Mouse (Mus musculus) heart, postnatal 14 days (tissue): ENCODE measurements around the gene Abcd3. TPM values are rescaled to one million over a fixed set of nuclear protein-coding genes. Genes with fewer than 3 reads are reported as not detected.

Experiments used
- DNase-seq, 2 experiments: peaks; one replicate each; pipeline ENCODE4 v3.0.0; 2021 to 2022
- intact Hi-C: fragments of 180-260 bp; cut with DNase I; formaldehyde crosslinking; loops from one replicate; pipeline ENCODE4 v1.15.1; 2025
- total RNA-seq, 2 experiments: library from RNA; stranded (reverse); gene quantifications; 2 replicates each; pipeline ENCODE4 v1.2.3; 2021

Gene Abcd3
- total RNA-seq, 2 experiments from 2014 or later, result 85.8 to 89.9 TPM

DNA sequence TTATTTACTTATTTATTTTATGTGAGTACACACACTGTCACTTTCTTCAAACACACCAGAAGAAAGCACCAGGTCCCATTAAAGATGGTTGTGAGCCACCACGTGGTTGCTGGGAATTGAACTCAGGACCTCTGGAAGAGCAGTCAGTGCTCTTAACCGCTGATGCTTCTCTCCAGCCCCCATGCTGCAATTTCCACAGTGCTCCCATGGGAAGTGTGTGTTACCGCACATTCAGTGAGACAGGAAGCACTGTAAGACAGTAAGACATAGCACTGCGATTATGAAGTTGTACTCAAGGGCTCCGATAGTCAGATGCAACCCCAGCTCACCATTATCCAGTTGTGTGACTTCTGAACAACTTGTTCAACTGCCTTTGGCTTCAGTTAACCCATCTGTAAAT lies 98.6 kb downstream of the Abcd3 start:
- DNase-seq, result no peak
- intact Hi-C loops, result no loop called here

DNA sequence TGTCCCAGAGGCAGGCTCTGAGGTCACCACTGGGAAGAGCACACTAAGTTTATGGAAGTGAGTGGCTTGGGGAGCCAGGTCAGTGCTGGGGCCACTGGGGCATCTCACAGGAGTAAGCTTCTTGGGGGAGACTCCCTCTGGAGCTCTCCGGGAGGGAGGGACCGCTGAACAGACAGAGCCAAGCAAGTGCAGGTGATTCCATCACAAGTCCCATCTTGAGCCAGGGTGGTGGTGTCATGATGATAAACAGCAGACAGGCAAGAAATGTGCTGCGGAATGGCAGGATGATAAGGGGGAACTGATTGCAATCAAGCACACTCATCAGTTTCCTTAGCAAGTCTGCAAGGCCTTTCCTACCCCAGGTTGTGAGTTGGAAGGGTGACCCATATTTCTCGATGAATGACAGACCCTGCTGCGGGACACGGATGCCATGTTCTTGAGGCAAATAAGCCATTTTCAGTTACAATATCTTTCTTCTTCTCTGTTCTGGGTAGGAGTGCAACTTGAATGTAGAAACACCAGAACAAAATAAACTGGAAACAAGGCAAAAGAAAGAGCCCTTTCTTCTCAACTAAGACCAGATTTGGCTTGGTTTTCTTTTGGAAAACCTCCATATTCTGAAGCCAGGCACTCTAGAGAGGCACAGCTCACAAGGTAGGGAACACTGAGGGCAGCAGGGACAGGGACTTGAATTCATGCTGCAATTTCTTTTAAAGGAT lies 99.2 kb downstream of the Abcd3 start:
- DNase-seq, result no peak
- intact Hi-C loops, result no loop called here

DNA sequence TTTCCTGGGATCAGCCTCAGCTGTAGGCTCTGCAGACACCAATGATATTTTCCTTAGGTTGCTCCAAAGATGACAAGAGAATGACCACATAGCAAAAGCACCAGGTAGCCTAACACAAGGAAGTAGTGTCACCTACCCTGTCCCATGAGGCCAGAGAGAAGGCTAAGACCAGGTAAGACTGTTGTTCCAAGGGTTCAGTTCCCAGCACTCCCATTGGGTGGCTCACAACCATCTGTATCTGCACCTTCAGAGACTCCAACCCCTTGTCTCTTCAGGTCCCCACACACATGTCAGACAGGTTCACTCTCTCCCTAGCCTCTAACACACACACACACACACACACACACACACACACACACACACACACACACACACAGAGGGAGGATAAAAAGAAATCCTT lies 99.8 kb downstream of the Abcd3 start:
- DNase-seq, result no peak
- intact Hi-C loops, result no loop called here

DNA sequence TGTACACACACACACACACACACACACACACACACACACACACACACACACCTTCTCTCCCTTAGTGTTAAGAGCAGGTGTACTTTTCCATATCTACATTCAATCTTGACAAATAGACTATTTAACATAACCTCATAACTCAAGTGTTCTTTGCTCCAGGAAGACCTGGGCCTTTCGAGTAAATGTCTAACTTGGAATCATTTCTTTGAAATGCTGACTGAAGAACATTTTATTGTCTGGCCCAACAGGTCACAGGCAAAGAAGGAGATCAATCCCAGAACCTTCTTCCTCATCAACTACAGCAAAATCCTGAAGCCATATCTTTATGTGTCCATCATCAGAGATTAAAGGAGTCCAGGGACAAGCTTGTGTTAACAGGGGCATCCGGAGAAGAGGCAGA lies 100.6 kb downstream of the Abcd3 start:
- no peak for DNase-seq

DNA sequence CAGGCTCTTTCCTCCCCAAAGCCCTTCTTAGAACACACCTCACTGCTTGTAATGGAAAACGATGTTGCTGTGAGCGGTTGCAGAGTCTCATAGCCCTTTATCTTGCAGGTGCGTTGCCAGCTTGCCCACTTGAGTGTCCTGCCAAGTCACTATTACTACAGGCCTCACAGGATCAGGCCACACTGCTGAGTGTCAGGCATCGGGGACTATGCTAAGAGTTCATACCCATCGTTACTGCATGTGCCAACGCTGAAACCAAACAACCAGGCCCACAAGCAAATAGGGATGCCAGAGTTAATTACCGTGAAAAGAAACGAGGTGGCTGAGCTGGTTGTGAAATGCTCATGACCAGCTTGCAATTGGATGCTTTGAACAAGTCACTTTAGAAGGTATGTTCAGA lies 101.3 kb downstream of the Abcd3 start:
- DNase-seq, result no peak
- intact Hi-C loops, result no loop called here

More for the DNA sequence above, 100.6 kb downstream of the Abcd3 start:
- intact Hi-C loops, result no loop called here

DNA sequence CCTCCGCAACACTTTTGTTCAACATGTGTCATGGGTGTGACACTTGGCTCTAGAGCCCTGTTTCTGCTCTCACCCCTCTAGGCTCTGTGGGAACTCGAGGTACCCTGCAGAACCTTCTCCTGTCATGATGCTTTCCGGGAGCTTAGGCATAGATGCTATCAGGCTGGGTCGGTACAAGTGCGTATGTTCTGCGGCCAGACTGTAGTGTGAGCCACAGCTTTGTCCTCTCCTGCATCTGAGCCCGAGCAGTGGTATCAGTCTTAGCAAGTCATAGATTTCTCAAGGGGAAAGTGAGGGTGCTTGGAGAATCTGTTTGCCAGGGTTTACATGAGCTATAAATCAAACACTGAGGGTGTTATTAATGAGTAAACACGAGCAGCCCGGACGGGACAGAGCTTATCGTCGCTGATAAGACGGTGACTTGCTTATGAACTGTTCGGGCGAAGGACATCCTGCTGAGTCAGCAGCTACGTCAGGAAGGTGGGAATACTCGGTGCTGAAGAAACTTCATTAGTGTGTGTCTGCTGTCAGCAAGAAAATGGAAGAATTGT lies 101.9 kb downstream of the Abcd3 start:
- no peak for DNase-seq
- intact Hi-C loops, result no loop called here

DNA sequence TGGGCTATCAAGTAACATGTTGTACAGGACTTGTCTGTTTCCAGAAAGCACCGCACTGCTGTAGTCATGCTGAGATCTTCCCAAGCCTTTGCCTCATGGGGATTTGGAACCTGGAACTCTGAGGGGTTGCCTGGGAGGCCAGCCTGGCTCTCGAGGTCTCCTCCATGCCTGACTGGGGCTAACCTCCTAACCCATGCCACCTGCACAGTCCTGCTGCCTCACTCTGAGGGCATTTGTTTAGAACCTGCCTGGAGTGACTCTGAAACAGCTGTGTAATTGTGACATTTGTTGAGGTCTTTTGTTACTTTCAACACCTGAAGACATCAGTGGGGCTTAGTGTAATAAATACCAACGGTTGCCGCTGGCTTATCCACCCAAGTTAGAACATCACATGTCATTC lies 102.9 kb downstream of the Abcd3 start:
- intact Hi-C loops, result no loop called here
- no peak for DNase-seq

DNA sequence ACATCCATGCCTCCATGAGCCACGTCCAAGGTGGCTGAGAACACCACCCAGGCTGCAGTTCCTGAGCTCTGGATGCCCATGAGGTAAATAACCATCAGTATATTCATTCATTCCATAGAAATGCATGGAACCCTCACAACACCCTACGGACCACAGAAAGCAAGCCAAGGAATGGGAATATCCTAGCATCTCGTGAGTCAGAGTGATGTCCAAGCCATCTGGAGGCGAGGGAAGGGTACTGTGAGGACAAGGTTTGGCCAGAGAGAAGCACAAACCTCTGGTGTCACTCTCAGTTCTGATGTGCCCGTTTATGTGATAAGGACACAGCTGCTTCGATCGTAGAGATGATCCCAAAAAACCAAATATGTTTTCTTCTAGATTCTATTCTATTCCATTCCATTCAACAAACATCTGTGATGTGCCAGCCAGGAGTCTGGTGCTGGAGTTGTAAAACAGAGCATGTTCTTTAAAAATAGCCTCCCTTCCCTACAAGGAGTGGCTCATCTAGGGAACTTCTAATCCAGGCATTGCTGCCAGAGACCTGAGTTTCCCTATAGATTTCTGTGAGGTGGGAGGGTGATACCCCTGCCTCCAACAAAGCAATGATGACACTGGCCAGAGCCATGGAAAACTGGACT lies 104.1 kb downstream of the Abcd3 start:
- intact Hi-C loops, result no loop called here
- DNase-seq, result no peak

Other genes starting within 250 kb of the Abcd3 start
- not detected for gene 4930432M17Rik, start 144.5 kb downstream of the Abcd3 start, total RNA-seq
- gene F3, start 91.8 kb downstream of the Abcd3 start, total RNA-seq, result 10 to 100 TPM; 16.8 to 19.5 TPM
- gene Arhgap29, start 137.2 kb upstream of the Abcd3 start, total RNA-seq, result 10 to 100 TPM; 71.1 to 72.6 TPM
- 1 to 10 TPM; 4.2 to 4.3 TPM for gene Abca4, start 229.1 kb upstream of the Abcd3 start, total RNA-seq